Mouse (Mus musculus): ENCODE data around the gene Yipf7. TPM values are rescaled to one million over a fixed set of nuclear protein-coding genes. Genes with fewer than 3 reads are reported as not detected.
A peak's percentile ranks its signal among the peaks of the same experiment; 100 is the strongest.

Gene Yipf7
- 18.9 and 22.4 TPM in 2 replicates for polyA plus RNA-seq (2015; fragmentation: Nextera tagmentation; extraction: Ambion mirVana)

GRCm38 (mm10) chr5:69542489-69542888 is at the start of gene Yipf7:
Gene Yipf7, minus strand, starts transcription at chr5:69542648.
- peak within 1 kb of the TSS; percentile 33 for H3K4me3 ChIP-seq (ENCODE audit: low read length)
- peak within 1 kb of the TSS; percentile 61 for H3K9ac ChIP-seq (ENCODE audit: low read length)
- 28% methylated on average over 4 of the region's 4 CpGs for WGBS
- no peaks in the 10 kb centered on the region for H3K9me3 ChIP-seq (replicated peaks; ENCODE audit: control insufficient read depth, low read length)
- H3K4me1 ChIP-seq (ENCODE audit: control insufficient read depth, insufficient read depth, low read length), result peaks cover 3% of the 10 kb centered on the region; the same call in 1 of the 2 replicates
- H3K4me2 ChIP-seq (ENCODE audit: low read depth, low read length), result peak within 1 kb of the TSS; percentile 55
- H3K27me3 ChIP-seq (ENCODE audit: control insufficient read depth, insufficient read depth, low read length), result no peaks in the 10 kb centered on the region
- no peaks in the 10 kb centered on the region for H3K36me3 ChIP-seq (ENCODE audit: control insufficient read depth, insufficient read depth)
- ATAC-seq (replicated peaks; ENCODE audit: extremely low read depth, insufficient read depth, low FRiP score), result peak; percentile 84
- H3K27ac ChIP-seq (ENCODE audit: low read length), result peak within 1 kb of the TSS; percentile 83

DNA sequence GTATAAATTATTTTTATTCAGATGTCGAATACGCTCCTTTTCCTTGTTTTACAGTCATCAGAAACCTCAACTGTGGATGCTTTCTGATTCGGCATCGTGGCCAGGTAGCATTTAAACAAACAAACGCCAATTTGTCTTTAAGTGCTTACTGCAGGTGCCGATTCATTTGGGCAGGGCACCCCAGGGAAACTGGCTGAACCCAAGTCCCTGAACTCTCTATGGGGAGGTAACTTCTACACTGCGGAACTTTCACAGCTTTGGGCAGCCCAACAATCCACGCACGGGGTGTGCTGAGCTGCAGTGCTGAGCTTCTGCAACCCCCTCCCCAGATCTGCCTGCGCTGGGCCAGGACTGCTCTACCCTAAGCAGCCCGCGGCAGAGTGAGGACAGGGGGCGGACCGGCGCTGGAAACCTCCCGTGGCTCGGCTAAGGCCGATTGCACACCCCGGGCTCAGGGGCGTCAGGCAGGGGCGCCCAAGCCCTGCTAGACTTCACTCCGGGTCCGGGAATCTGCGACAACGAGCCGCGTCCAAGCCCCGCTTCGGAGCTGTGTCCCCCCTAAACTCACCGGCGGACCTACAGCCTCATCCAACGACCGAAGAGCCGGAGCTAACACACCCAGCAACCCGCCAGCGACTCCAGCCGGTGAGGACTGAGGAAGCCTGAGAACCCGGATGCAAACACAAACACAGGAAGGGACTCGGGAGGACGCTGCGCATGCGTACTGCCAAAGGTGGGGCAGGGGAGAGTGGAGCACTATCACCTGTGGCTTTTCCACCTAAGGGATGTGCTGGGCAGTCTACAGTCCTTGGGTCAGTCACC is 49.4 kb upstream of the Yipf7 start, which contains the start of gene Gnpda2:
Gene Gnpda2, minus strand, starts transcription at position 701 of the 822 bp plus-strand sequence.
- H3K27ac ChIP-seq (ENCODE audit: low read length), result peak within 1 kb of the TSS; percentile 80
- 3% methylated on average over 42 of the region's 42 CpGs for WGBS
- H3K9ac ChIP-seq (ENCODE audit: low read length), result peak within 1 kb of the TSS; percentile 86
- H3K27me3 ChIP-seq (ENCODE audit: control insufficient read depth, insufficient read depth, low read length), result no peaks in the 10 kb centered on the region
- H3K9me3 ChIP-seq (replicated peaks; ENCODE audit: control insufficient read depth, low read length), result no peaks in the 10 kb centered on the region
- peaks cover 2% of the 10 kb centered on the region; the same call in 1 of the 2 replicates for H3K4me1 ChIP-seq (ENCODE audit: control insufficient read depth, insufficient read depth, low read length)
- peak within 1 kb of the TSS; percentile 79 for H3K4me2 ChIP-seq (ENCODE audit: low read depth, low read length)
- peaks cover 12% of the 10 kb centered on the region; the same call in 1 of the 2 replicates for H3K36me3 ChIP-seq (ENCODE audit: control insufficient read depth, insufficient read depth)
- peak within 1 kb of the TSS; percentile 76 for H3K4me3 ChIP-seq (ENCODE audit: low read length)
- ATAC-seq (replicated peaks; ENCODE audit: extremely low read depth, insufficient read depth, low FRiP score), result peak; percentile 96

DNA sequence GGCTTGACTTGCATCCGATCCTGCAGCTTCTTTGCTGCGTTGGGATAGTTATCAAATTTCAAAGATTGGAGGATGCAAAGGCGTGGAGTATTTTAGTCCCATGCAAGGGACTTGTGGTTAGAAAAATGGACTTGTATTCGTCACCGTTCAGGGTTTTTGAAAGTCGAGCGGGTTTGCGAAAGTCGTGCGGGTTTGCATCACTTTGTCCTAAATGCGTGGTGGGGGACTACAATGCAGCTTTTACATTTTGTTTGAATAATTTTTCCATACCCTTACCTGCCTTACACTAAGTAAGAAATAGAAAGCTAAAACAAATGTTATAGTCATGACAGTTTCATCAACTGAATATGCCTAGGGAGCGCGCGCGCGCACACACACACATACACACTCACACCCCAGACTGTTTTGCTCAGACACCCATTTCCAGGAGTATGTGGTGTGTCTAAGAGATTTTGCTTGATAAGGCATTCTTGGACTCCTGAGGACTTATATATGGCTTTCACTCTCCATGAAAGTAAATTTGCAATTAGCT is 15.0 kb upstream of the Yipf7 start:
- H3K4me3 ChIP-seq (ENCODE audit: low read length), result peak overlapping the region; percentile 76
- peak overlapping the region; percentile 78 for H3K4me2 ChIP-seq (ENCODE audit: low read depth, low read length)
- no peak for ATAC-seq (replicated peaks; ENCODE audit: extremely low read depth, insufficient read depth, low FRiP score)
- H3K27ac ChIP-seq (ENCODE audit: low read length), result peak overlapping the region; percentile 80
- peaks cover 4% of the 10 kb centered on the region; the same call in 1 of the 2 replicates for H3K4me1 ChIP-seq (ENCODE audit: control insufficient read depth, insufficient read depth, low read length)
- peaks cover 16% of the 10 kb centered on the region for H3K36me3 ChIP-seq (ENCODE audit: control insufficient read depth, insufficient read depth)
- WGBS, result 11% methylated on average over 16 of the region's 16 CpGs
- H3K27me3 ChIP-seq (ENCODE audit: control insufficient read depth, insufficient read depth, low read length), result no peaks in the 10 kb centered on the region
- peak overlapping the region; percentile 90 for H3K9ac ChIP-seq (ENCODE audit: low read length)
- H3K9me3 ChIP-seq (replicated peaks; ENCODE audit: control insufficient read depth, low read length), result no peaks in the 10 kb centered on the region

DNA sequence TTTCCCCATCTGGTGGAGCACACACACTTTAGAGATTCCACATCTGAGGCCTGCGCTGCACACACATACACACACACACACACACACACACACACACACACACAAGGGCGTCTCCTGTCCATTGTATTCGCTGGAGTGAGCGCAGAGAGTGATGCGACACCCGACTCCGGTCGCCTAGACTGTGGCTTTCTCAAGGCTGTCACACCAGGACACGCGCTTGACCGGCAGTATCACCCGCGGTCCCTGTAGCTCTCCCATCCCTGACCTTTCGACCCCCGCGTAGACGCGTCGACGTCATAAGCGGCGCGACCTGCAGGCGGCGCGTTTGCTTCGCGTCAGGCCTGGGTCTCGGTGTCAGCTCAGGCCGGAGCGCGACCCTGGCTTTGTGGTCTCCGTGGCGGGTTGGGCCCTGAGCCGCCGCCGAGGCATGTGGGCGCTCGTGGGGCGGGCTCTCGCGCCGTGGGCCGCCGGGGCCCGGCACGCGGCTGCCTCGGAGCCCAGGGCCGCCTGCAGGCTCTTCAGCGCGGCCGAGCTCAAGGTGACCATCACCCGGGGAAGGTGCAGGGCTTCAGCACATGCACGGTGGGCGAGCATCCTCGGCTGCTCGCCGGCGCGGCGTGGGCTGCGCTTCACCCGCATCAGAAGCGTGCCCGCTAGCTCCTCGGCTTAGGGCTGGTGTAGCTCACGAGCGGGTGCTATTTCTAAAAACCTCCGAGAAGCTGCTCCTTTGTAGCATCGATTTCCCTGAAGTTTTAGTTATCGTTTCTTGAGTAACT is 14.4 kb upstream of the Yipf7 start, which contains the start of gene Guf1:
Gene Guf1, plus strand, starts transcription at position 296 of the 776 bp plus-strand sequence.
- Histone ChIP-seq H3K36me3 (ENCODE audit: control insufficient read depth, insufficient read depth) (peaks cover 13% of the 10 kb centered on the region), H3K27ac (ENCODE audit: low read length) (peak within 1 kb of the TSS; percentile 80), H3K4me3 (ENCODE audit: low read length) (peak within 1 kb of the TSS; percentile 76), H3K27me3 (ENCODE audit: control insufficient read depth, insufficient read depth, low read length) (no peaks in the 10 kb centered on the region), H3K9me3 (replicated peaks; ENCODE audit: control insufficient read depth, low read length) (no peaks in the 10 kb centered on the region), H3K9ac (ENCODE audit: low read length) (peak within 1 kb of the TSS; percentile 90), H3K4me2 (ENCODE audit: low read depth, low read length) (peak within 1 kb of the TSS; percentile 78), H3K4me1 (ENCODE audit: control insufficient read depth, insufficient read depth, low read length) (peaks cover 4% of the 10 kb centered on the region; the same call in 1 of the 2 replicates)
- 1% methylated on average over 72 of the region's 72 CpGs for WGBS
- ATAC-seq (replicated peaks; ENCODE audit: extremely low read depth, insufficient read depth, low FRiP score), result peak; percentile 96

GRCm38 (mm10) chr5:69541680-69542079 is 768 bp downstream of the Yipf7 start:
- no peak overlapping the region; the same call in 1 of the 2 replicates for H3K27ac ChIP-seq (ENCODE audit: low read length)
- H3K4me3 ChIP-seq (ENCODE audit: low read length), result no peak overlapping the region
- H3K4me1 ChIP-seq (ENCODE audit: control insufficient read depth, insufficient read depth, low read length), result peaks cover 3% of the 10 kb centered on the region; the same call in 1 of the 2 replicates
- H3K36me3 ChIP-seq (ENCODE audit: control insufficient read depth, insufficient read depth), result no peaks in the 10 kb centered on the region
- no peak; the same call in 1 of the 2 replicates for ATAC-seq (replicated peaks; ENCODE audit: extremely low read depth, insufficient read depth, low FRiP score)
- H3K27me3 ChIP-seq (ENCODE audit: control insufficient read depth, insufficient read depth, low read length), result no peaks in the 10 kb centered on the region
- no peak overlapping the region for H3K4me2 ChIP-seq (ENCODE audit: low read depth, low read length)
- no peaks in the 10 kb centered on the region for H3K9me3 ChIP-seq (replicated peaks; ENCODE audit: control insufficient read depth, low read length)
- H3K9ac ChIP-seq (ENCODE audit: low read length), result 0 out of 2 replicates have a peak overlapping the region, but pooled peaks have one; percentile 30
- 53% methylated on average over 1 of the region's 1 CpGs for WGBS

DNA sequence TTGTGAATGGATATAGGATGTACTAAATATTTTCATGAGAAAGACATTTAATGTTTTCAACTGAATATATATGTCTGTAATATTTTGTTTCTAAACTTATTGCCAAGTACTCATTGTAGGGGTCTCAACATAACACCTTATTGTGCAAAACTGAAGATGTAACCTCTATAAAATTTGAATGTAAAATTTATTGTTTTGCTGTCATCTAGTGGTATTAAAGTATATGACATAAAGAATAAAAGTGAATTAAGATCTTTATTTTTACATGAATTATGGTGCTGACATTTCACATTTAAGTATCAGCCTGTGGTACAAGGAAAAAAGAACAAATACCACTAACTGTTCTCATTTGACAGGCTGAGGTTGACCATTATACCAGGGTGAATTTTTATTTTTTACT is 18.5 kb downstream of the Yipf7 start:
- no peaks in the 10 kb centered on the region for H3K9me3 ChIP-seq (replicated peaks; ENCODE audit: control insufficient read depth, low read length)
- H3K27me3 ChIP-seq (ENCODE audit: control insufficient read depth, insufficient read depth, low read length), result no peaks in the 10 kb centered on the region
- 0 out of 2 replicates have a peak, but pooled peaks cover 2% of the 10 kb centered on the region for H3K4me1 ChIP-seq (ENCODE audit: control insufficient read depth, insufficient read depth, low read length)

GRCm38 (mm10) chr5:69522064-69522463 is 20.4 kb downstream of the Yipf7 start:
- 61% methylated on average over 5 of the region's 5 CpGs for WGBS
- Histone ChIP-seq H3K9me3 (replicated peaks; ENCODE audit: control insufficient read depth, low read length) (no peaks in the 10 kb centered on the region), H3K27ac (ENCODE audit: low read length) (no peak overlapping the region), H3K4me1 (ENCODE audit: control insufficient read depth, insufficient read depth, low read length) (0 out of 2 replicates have a peak, but pooled peaks cover 2% of the 10 kb centered on the region), H3K4me2 (ENCODE audit: low read depth, low read length) (peak overlapping the region; percentile 51), H3K27me3 (ENCODE audit: control insufficient read depth, insufficient read depth, low read length) (no peaks in the 10 kb centered on the region), H3K9ac (ENCODE audit: low read length) (no peak overlapping the region), H3K4me3 (ENCODE audit: low read length) (peak overlapping the region; percentile 23; the same call in 1 of the 2 replicates), H3K36me3 (ENCODE audit: control insufficient read depth, insufficient read depth) (no peaks in the 10 kb centered on the region)
- ATAC-seq (replicated peaks; ENCODE audit: extremely low read depth, insufficient read depth, low FRiP score), result no peak

More for the DNA sequence above, 18.5 kb downstream of the Yipf7 start:
- Histone ChIP-seq H3K36me3 (ENCODE audit: control insufficient read depth, insufficient read depth) (no peaks in the 10 kb centered on the region), H3K9ac (ENCODE audit: low read length) (no peak overlapping the region), H3K4me3 (ENCODE audit: low read length) (no peak overlapping the region), H3K27ac (ENCODE audit: low read length) (no peak overlapping the region), H3K4me2 (ENCODE audit: low read depth, low read length) (no peak overlapping the region)
- ATAC-seq (replicated peaks; ENCODE audit: extremely low read depth, insufficient read depth, low FRiP score), result no peak

DNA sequence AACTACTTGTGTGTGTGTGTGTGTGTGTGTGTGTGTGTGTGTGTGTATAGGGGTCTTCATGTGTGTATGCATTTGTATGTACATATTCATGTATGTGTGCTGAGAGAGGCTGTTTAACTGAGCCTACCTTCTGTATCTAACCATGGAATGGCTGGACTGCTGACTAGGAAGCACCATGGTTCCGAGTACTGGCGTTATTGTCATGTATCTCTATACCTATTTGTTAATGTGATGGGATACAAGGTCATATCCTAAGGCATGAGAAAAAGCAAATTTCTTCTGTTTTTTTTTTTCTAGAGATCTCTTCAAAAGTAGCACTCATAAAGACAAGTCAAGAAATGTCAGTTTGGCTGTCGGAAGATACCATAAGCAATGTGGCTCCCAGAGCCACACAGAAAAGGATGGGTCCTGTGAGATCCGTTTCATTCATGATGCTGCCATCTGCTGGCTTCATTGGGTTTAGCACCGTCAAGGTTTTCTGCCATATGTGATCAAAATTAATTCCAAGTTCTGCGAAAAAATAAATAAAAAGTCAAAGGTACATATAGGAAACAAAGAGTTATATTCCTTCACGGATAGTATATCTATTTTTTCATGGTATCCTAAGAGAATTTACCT is 21.7 kb downstream of the Yipf7 start:
- no peak overlapping the region for H3K27ac ChIP-seq (ENCODE audit: low read length)
- H3K9ac ChIP-seq (ENCODE audit: low read length), result no peak overlapping the region
- no peaks in the 10 kb centered on the region for H3K9me3 ChIP-seq (replicated peaks; ENCODE audit: control insufficient read depth, low read length)
- H3K4me3 ChIP-seq (ENCODE audit: low read length), result no peak overlapping the region
- no peak for ATAC-seq (replicated peaks; ENCODE audit: extremely low read depth, insufficient read depth, low FRiP score)
- H3K27me3 ChIP-seq (ENCODE audit: control insufficient read depth, insufficient read depth, low read length), result no peaks in the 10 kb centered on the region
- no peak overlapping the region for H3K4me2 ChIP-seq (ENCODE audit: low read depth, low read length)
- H3K36me3 ChIP-seq (ENCODE audit: control insufficient read depth, insufficient read depth), result no peaks in the 10 kb centered on the region
- H3K4me1 ChIP-seq (ENCODE audit: control insufficient read depth, insufficient read depth, low read length), result 0 out of 2 replicates have a peak, but pooled peaks cover 2% of the 10 kb centered on the region
- 36% methylated on average over 7 of the region's 7 CpGs for WGBS
